Mouse (Mus musculus) adrenal gland (tissue): ENCODE data around the gene Gm7347.
"Not testable (repeated sequence)": the region's sequence is repeated elsewhere in the genome, so short reads cannot be mapped to it uniquely, and the experiment has no call there.

Experiments used
- intact Hi-C: fragments of 180-260 bp; cut with DNase I; formaldehyde crosslinking; loops from one replicate; pipeline ENCODE4 v1.15.1; 2025
- long read RNA-seq, 2 experiments: library from polyadenylated mRNA; unstranded; transcript quantifications; one replicate each; pipeline ENCODE4 v2.0.0; 2020; ENCODE audit warnings: borderline replicate concordance in 1 of 2; ENCODE audit not compliant: insufficient replicate concordance in 1 of 2

The Gm7347 gene
- long read RNA-seq, experiment 1, result 0 reads
- long read RNA-seq, experiment 2, result 0 reads

- intact Hi-C loops, result not testable (repeated sequence)
These were observed at the start of gene Gm7347 for GRCm38 (mm10) chr5:26058481-26058880. Gene Gm7347, minus strand, starts transcription at chr5:26058581.

GRCm38 (mm10) chr5:26105262-26105661 lies 46.9 kb upstream of the Gm7347 start, which contains the start of gene 5031410I06Rik:
Gene 5031410I06Rik, minus strand, starts transcription at chr5:26105362.
- intact Hi-C loops, result not testable (repeated sequence)

- intact Hi-C loops, result not testable (repeated sequence)
These were observed 30.8 kb upstream of the Gm7347 start, which contains the start of gene Gm10471 for GRCm38 (mm10) chr5:26089191-26089590. Gene Gm10471, minus strand, starts transcription at chr5:26089291.

DNA sequence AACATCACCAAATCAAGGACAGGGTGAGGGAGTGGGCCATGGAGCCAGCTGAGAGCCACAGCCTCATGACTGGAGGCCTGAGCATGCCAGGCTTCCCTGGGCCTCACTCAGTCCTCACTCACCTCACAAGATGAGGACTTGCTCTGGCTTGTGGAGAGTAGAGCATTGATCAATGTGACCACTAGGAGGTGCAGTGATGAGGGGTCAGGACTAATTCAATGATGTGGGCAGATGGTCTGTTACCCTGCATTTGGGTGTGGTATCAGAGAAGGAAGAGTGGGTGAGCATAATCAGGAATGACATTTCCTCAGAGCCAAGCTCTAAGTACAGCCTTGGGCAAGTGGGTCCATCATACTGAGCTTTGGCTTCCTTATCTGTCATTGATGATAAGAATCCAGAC lies 20.6 kb upstream of the Gm7347 start:
- intact Hi-C loops, result not testable (repeated sequence)

DNA sequence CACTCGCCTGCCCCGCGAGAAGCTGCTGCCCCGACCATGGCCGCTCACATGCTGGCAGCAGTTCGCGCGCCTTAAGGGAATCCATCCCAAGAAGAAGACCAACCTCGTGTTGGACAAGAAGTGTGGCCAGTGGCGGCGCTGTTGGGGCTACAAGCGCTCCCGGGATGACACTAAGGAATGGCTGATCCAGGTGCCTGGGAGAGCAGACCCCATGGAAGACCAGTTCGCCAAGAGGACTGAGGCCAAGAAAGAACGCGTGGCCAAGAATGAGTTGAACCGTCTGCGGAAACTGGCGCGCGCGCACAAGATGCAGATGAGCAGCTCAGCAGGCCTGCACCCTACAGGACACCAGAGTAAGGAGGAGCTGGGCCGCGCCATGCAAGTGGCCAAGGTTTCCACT lies 12.3 kb upstream of the Gm7347 start:
- intact Hi-C loops, result no loop called here

DNA sequence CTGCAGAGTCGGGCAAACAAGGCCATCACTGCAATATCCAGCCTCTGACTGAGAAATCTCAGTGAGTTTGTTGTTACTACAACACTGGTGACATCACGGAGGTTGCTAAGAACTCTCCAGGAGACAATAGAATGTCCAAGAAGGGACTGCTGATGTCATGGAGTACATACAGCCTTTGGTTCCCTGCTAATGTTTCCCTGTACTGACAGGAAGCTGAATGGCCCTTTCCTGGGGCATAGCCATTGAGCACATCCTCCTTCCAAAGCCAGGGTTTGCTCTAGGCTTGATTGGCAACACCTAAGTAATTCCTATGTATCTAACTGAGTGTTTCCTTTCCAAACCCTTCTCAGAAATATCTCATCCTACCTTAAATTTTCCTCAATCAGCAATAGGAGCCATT lies 18.9 kb downstream of the Gm7347 start, which contains the start of gene Speer4a:
Gene Speer4a (minus strand): TSS at position 101 of the 400 bp plus-strand sequence.
- intact Hi-C loops, result not testable (repeated sequence)

GRCm38 (mm10) chr5:26022816-26023215 lies 35.6 kb downstream of the Gm7347 start, which contains the start of gene Gm5862:
Gene Gm5862, minus strand, starts transcription at chr5:26022916.
- intact Hi-C loops, result not testable (repeated sequence)

GRCm38 (mm10) chr5:26007697-26008096 lies 50.7 kb downstream of the Gm7347 start:
- intact Hi-C loops, result not testable (repeated sequence)

DNA sequence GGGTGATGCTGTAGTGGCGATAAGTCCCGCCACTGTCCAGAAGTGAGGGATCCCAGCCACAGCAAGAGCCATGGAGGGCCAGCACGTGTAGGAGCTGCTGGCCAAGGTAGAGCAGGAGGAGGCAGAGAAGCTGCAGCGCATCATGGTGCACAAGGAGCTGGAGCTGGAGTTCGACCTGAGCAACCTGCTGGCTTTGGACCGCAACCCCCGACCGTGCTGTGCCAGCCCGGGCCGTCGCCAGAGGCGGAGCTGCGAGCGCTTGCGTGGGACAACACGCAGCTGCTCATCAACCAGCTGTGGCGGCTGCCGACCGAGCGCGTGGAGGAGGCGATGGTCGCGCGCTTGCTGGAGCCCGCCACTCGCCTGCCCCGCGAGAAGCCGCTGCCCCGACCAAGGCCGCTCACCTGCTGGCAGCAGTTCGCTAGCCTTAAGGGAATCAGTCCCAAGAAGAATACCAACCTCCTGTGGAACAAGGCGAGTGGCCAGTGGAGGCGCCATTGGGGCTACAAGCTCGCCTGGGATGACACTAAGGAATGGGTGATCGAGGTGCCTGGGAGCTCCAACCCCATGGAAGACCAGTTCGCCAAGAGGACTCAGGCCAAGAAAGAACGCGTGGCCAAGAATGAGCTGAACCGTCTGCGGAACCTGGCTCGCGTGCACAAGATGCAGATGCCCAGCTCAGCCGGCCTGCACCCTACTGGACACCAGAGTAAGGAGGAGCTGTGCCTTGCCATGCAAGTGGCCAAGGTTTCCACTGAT lies 51.3 kb downstream of the Gm7347 start:
- intact Hi-C loops, result not testable (repeated sequence)

DNA sequence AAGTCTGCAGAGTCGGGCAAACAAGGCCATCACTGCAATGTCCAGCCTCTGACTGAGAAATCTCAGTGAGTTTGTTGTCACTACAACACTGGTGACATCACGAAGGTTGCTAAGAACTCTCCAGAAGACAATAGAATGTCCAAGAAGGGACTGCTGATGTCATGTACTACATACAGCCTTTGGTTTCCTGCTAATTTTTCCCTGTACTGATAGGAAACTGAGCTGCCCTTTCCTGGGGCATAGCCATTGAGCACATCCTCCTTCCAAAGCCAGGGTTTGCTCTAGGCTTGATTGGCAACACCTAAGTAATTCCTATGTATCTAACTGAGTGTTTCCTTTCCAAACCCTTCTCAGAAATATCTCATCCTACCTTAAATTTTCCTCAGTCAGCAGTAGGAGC lies 53.7 kb downstream of the Gm7347 start, which contains the start of gene Gm1979:
Gene Gm1979 (minus strand): TSS at position 101 of the 400 bp plus-strand sequence.
- intact Hi-C loops, result not testable (repeated sequence)
